Mouse (Mus musculus): Measurements from ENCODE around the gene Kdsr.

The Kdsr gene

GRCm38 (mm10) chr1:106700520-106701114 lies 58.9 kb downstream of the Kdsr start:
- in situ Hi-C loops (cut with MboI, MseI): no loop called here

GRCm38 (mm10) chr1:106696472-106696871 lies 63.1 kb downstream of the Kdsr start:
- in situ Hi-C loops (cut with MboI, MseI): no loop called here

GRCm38 (mm10) chr1:106695649-106696048 lies 63.9 kb downstream of the Kdsr start:
- in situ Hi-C loops (cut with MboI, MseI): no loop called here

GRCm38 (mm10) chr1:106694316-106694715 lies 65.2 kb downstream of the Kdsr start:
- in situ Hi-C loops (cut with MboI, MseI): no loop called here

GRCm38 (mm10) chr1:106692599-106692998 lies 66.9 kb downstream of the Kdsr start:
- in situ Hi-C loops (cut with MboI, MseI): no loop called here

- in situ Hi-C loops (cut with MboI, MseI): no loop called here
Measured at GRCm38 (mm10) chr1:106690887-106691286, 68.6 kb downstream of the Kdsr start.

- in situ Hi-C loops (cut with MboI, MseI): no loop called here
Measured at GRCm38 (mm10) chr1:106688161-106688516, 71.4 kb downstream of the Kdsr start.

GRCm38 (mm10) chr1:106687435-106688160 lies 71.9 kb downstream of the Kdsr start:
- in situ Hi-C loops (cut with MboI, MseI): no loop called here

- in situ Hi-C loops (cut with MboI, MseI): no loop called here
Measured at GRCm38 (mm10) chr1:106685702-106686101, 73.8 kb downstream of the Kdsr start.

- in situ Hi-C loops (cut with MboI, MseI): no loop called here
Measured at GRCm38 (mm10) chr1:106684546-106684945, 75.0 kb downstream of the Kdsr start.

- in situ Hi-C loops (cut with MboI, MseI): no loop called here
Measured at GRCm38 (mm10) chr1:106682829-106683228, 76.7 kb downstream of the Kdsr start.

GRCm38 (mm10) chr1:106679800-106680515 lies 79.6 kb downstream of the Kdsr start:
- in situ Hi-C loops (cut with MboI, MseI): no loop called here

- in situ Hi-C loops (cut with MboI, MseI): no loop called here
Measured at GRCm38 (mm10) chr1:106678060-106678478, 81.5 kb downstream of the Kdsr start.

All from regulatory T cell (primary cell).